Mouse (Mus musculus) embryonic facial prominence, embryonic 13.5 days (tissue): ENCODE data around the gene Stt3b. TPM values are rescaled to one million over a fixed set of nuclear protein-coding genes. Genes with fewer than 3 reads are reported as not detected.
"Not testable (repeated sequence)": the region's sequence is repeated elsewhere in the genome, so short reads cannot be mapped to it uniquely, and the experiment has no call there.

Experiments used
- ATAC-seq: fragments of 200-750 bp; cut with Nextera tagmentation; 2 replicates; pipeline ENCODE4 v1.8.0; 2017; ENCODE audit warnings: low read depth; ENCODE audit not compliant: insufficient number of reproducible peaks, insufficient read depth, low FRiP score, low TSS enrichment
- H3K27ac ChIP-seq: fragments of 300-500 bp; sonication (generic); 2 replicates; pipeline ENCODE4 v1.5.1; 2015; ENCODE audit warnings: moderate library complexity, mild to moderate bottlenecking, inconsistent platforms
- H3K27me3 ChIP-seq: fragments of 300-500 bp; sonication (generic); 2 replicates; pipeline ENCODE4 v1.6.1; 2015; ENCODE audit warnings: mild to moderate bottlenecking, inconsistent platforms
- H3K36me3 ChIP-seq: fragments of 300-500 bp; sonication (generic); 2 replicates; pipeline ENCODE4 v1.6.1; 2015; ENCODE audit warnings: mild to moderate bottlenecking, inconsistent platforms
- H3K4me1 ChIP-seq: fragments of 300-500 bp; sonication (generic); 2 replicates; pipeline ENCODE4 v1.6.1; 2015; ENCODE audit warnings: inconsistent platforms
- H3K4me2 ChIP-seq: fragments of 300-500 bp; sonication (generic); 2 replicates; pipeline ENCODE4 v1.6.1; 2015; ENCODE audit warnings: moderate library complexity, mild to moderate bottlenecking, inconsistent platforms
- H3K4me3 ChIP-seq: fragments of 300-500 bp; sonication (generic); 2 replicates; pipeline ENCODE4 v1.5.1; 2015; ENCODE audit warnings: mild to moderate bottlenecking, inconsistent platforms
- H3K9ac ChIP-seq: fragments of 300-500 bp; sonication (generic); 2 replicates; pipeline ENCODE4 v1.6.1; 2015; ENCODE audit warnings: mild to moderate bottlenecking, inconsistent platforms
- H3K9me3 ChIP-seq: fragments of 300-500 bp; sonication (generic); 2 replicates; pipeline ENCODE4 v1.6.1; 2016; ENCODE audit warnings: inconsistent platforms
- WGBS: fragments of 180-500 bp; shearing (Covaris S2); methylation state at CpG from one replicate; pipeline ENCODE4 v1.1.7; 2015; ENCODE audit warnings: mixed read lengths; 5-methylcytosine and 5-hydroxymethylcytosine counted together
- polyA plus RNA-seq: library from polyadenylated mRNA; unstranded; fragments of >200 nt; fragmentation: Nextera tagmentation; extraction: Ambion mirVana; gene quantifications from 2 replicates; pipeline ENCODE4 v1.2.1, GENCODE M21; 2015

The Stt3b gene
- polyA plus RNA-seq, 1 experiment from 2014 or later: 83.2 TPM

GRCm38 (mm10) chr9:115293920-115294594 is 16.2 kb downstream of the Stt3b start:
- WGBS: 90% methylated on average over 10 of the region's 10 CpGs
- H3K27ac ChIP-seq: no peak overlapping the region
- H3K36me3 ChIP-seq: no peaks in the 10 kb centered on the region
- H3K4me1 ChIP-seq: peaks cover 6% of the 10 kb centered on the region; the same call in 1 of the 2 replicates
- ATAC-seq: no peak
- H3K4me2 ChIP-seq: no peak overlapping the region
- H3K4me3 ChIP-seq: no peak overlapping the region
- H3K9me3 ChIP-seq: no peaks in the 10 kb centered on the region
- no peaks in the 10 kb centered on the region for H3K27me3 ChIP-seq
- H3K9ac ChIP-seq: no peak overlapping the region

GRCm38 (mm10) chr9:115287774-115288434 is 22.3 kb downstream of the Stt3b start:
- H3K27ac ChIP-seq: no peak overlapping the region; the same call in 1 of the 2 replicates
- no peak overlapping the region for H3K4me3 ChIP-seq
- no peak overlapping the region for H3K9ac ChIP-seq
- H3K27me3 ChIP-seq: no peaks in the 10 kb centered on the region
- no peak overlapping the region for H3K4me2 ChIP-seq
- H3K36me3 ChIP-seq: no peaks in the 10 kb centered on the region
- 83% methylated on average over 6 of the region's 6 CpGs for WGBS
- ATAC-seq: no peak
- H3K9me3 ChIP-seq: no peaks in the 10 kb centered on the region
- H3K4me1 ChIP-seq: peaks cover 12% of the 10 kb centered on the region

- no peak for ATAC-seq
- H3K4me3 ChIP-seq: no peak overlapping the region
- H3K36me3 ChIP-seq: peaks cover 5% of the 10 kb centered on the region; the same call in 1 of the 2 replicates
- peaks cover 9% of the 10 kb centered on the region for H3K4me1 ChIP-seq
- whole genome bisulfite sequencing: 67% methylated on average over 4 of the region's 4 CpGs
- H3K27me3 ChIP-seq: no peaks in the 10 kb centered on the region
- no peak overlapping the region for H3K4me2 ChIP-seq
- no peak overlapping the region for H3K9ac ChIP-seq
- H3K9me3 ChIP-seq: no peaks in the 10 kb centered on the region
- no peak overlapping the region for H3K27ac ChIP-seq
These were observed 25.8 kb downstream of the Stt3b start for GRCm38 (mm10) chr9:115284385-115284784.

GRCm38 (mm10) chr9:115283403-115283802 is 26.8 kb downstream of the Stt3b start:
- Histone ChIP-seq H3K4me3 (no peak overlapping the region), H3K27me3 (no peaks in the 10 kb centered on the region), H3K27ac (no peak overlapping the region), H3K9ac (no peak overlapping the region), H3K36me3 (peaks cover 14% of the 10 kb centered on the region), H3K4me2 (no peak overlapping the region), H3K9me3 (no peaks in the 10 kb centered on the region), H3K4me1 (peaks cover 7% of the 10 kb centered on the region; the same call in 1 of the 2 replicates)
- ATAC-seq: no peak
- WGBS: 95% methylated on average over 4 of the region's 4 CpGs

GRCm38 (mm10) chr9:115278641-115279040 is 31.6 kb downstream of the Stt3b start:
- Histone ChIP-seq H3K9ac (no peak overlapping the region), H3K36me3 (peaks cover 45% of the 10 kb centered on the region)

GRCm38 (mm10) chr9:115274806-115275205 is 35.4 kb downstream of the Stt3b start:
- H3K36me3 ChIP-seq: peaks cover 54% of the 10 kb centered on the region

More at GRCm38 (mm10) chr9:115278641-115279040, 31.6 kb downstream of the Stt3b start:
- no peaks in the 10 kb centered on the region for H3K9me3 ChIP-seq
- H3K27me3 ChIP-seq: no peaks in the 10 kb centered on the region
- WGBS: 98% methylated on average over 1 of the region's 1 CpGs
- H3K4me3 ChIP-seq: no peak overlapping the region
- no peak overlapping the region for H3K27ac ChIP-seq
- no peak for ATAC-seq
- no peaks in the 10 kb centered on the region for H3K4me1 ChIP-seq
- H3K4me2 ChIP-seq: no peak overlapping the region

GRCm38 (mm10) chr9:115273095-115273649 is 37.0 kb downstream of the Stt3b start:
- Histone ChIP-seq H3K9me3 (no peaks in the 10 kb centered on the region), H3K4me1 (no peaks in the 10 kb centered on the region), H3K9ac (no peak overlapping the region), H3K4me2 (no peak overlapping the region), H3K27me3 (no peaks in the 10 kb centered on the region), H3K27ac (no peak overlapping the region), H3K4me3 (no peak overlapping the region), H3K36me3 (peaks cover 39% of the 10 kb centered on the region)
- ATAC-seq: no peak
- WGBS: 95% methylated on average over 7 of the region's 7 CpGs

More at GRCm38 (mm10) chr9:115274806-115275205, 35.4 kb downstream of the Stt3b start:
- Histone ChIP-seq H3K4me2 (no peak overlapping the region), H3K9ac (no peak overlapping the region), H3K4me1 (no peaks in the 10 kb centered on the region), H3K9me3 (no peaks in the 10 kb centered on the region), H3K4me3 (no peak overlapping the region), H3K27ac (no peak overlapping the region), H3K27me3 (no peaks in the 10 kb centered on the region)
- 90% methylated on average over 6 of the region's 6 CpGs for WGBS
- ATAC-seq: no peak

GRCm38 (mm10) chr9:115272451-115272850 is 37.8 kb downstream of the Stt3b start:
- whole genome bisulfite sequencing: 89% methylated on average over 5 of the region's 5 CpGs
- H3K9ac ChIP-seq, H3K27me3 ChIP-seq, ATAC-seq, H3K27ac ChIP-seq, H3K4me3 ChIP-seq, H3K4me1 ChIP-seq, H3K4me2 ChIP-seq, H3K9me3 ChIP-seq: not testable (repeated sequence)
- peaks cover 38% of the 10 kb centered on the region for H3K36me3 ChIP-seq

- WGBS: 92% methylated on average over 3 of the region's 3 CpGs
- no peak for ATAC-seq
- Histone ChIP-seq H3K27me3 (no peaks in the 10 kb centered on the region), H3K9me3 (no peaks in the 10 kb centered on the region), H3K4me2 (no peak overlapping the region), H3K9ac (no peak overlapping the region), H3K4me1 (no peaks in the 10 kb centered on the region), H3K36me3 (peaks cover 35% of the 10 kb centered on the region), H3K4me3 (no peak overlapping the region), H3K27ac (no peak overlapping the region)
These were observed 38.7 kb downstream of the Stt3b start for GRCm38 (mm10) chr9:115271556-115271955.

- ATAC-seq: no peak
- WGBS: 84% methylated on average over 5 of the region's 5 CpGs
- Histone ChIP-seq H3K27ac (no peak overlapping the region), H3K4me1 (no peaks in the 10 kb centered on the region), H3K27me3 (no peaks in the 10 kb centered on the region), H3K36me3 (peaks cover 26% of the 10 kb centered on the region), H3K4me2 (no peak overlapping the region), H3K4me3 (no peak overlapping the region), H3K9me3 (no peaks in the 10 kb centered on the region), H3K9ac (no peak overlapping the region)
These were observed 48.3 kb downstream of the Stt3b start for GRCm38 (mm10) chr9:115261896-115262295.

- H3K9me3 ChIP-seq: no peaks in the 10 kb centered on the region
- WGBS: 86% methylated on average over 8 of the region's 8 CpGs
- no peak overlapping the region for H3K4me2 ChIP-seq
- no peak overlapping the region for H3K27ac ChIP-seq
- H3K4me1 ChIP-seq: no peaks in the 10 kb centered on the region
- H3K4me3 ChIP-seq: no peak overlapping the region
- H3K27me3 ChIP-seq: no peaks in the 10 kb centered on the region
- no peak for ATAC-seq
- H3K9ac ChIP-seq: no peak overlapping the region
- H3K36me3 ChIP-seq: peaks cover 31% of the 10 kb centered on the region
These were observed 48.8 kb downstream of the Stt3b start for GRCm38 (mm10) chr9:115261456-115261855.

- H3K27ac ChIP-seq: no peak overlapping the region
- no peaks in the 10 kb centered on the region for H3K4me1 ChIP-seq
- H3K9ac ChIP-seq: no peak overlapping the region
- H3K27me3 ChIP-seq: no peaks in the 10 kb centered on the region
- no peaks in the 10 kb centered on the region for H3K9me3 ChIP-seq
- H3K4me2 ChIP-seq: no peak overlapping the region
- H3K36me3 ChIP-seq: peaks cover 32% of the 10 kb centered on the region
- H3K4me3 ChIP-seq: no peak overlapping the region
- 79% methylated on average over 7 of the region's 7 CpGs for WGBS
- ATAC-seq: no peak
These were observed 49.8 kb downstream of the Stt3b start for GRCm38 (mm10) chr9:115260464-115260863.
